Mouse (Mus musculus) hindlimb bud, embryonic 11.5 days (tissue): ENCODE data around the gene Yy1.

Source experiments
- DNase-seq: peaks from one replicate; pipeline ENCODE4 v3.0.0-alpha.2; 2012; ENCODE audit warnings: low read depth, low spot score; ENCODE audit errors: extremely low spot score

Yy1 gene

DNA sequence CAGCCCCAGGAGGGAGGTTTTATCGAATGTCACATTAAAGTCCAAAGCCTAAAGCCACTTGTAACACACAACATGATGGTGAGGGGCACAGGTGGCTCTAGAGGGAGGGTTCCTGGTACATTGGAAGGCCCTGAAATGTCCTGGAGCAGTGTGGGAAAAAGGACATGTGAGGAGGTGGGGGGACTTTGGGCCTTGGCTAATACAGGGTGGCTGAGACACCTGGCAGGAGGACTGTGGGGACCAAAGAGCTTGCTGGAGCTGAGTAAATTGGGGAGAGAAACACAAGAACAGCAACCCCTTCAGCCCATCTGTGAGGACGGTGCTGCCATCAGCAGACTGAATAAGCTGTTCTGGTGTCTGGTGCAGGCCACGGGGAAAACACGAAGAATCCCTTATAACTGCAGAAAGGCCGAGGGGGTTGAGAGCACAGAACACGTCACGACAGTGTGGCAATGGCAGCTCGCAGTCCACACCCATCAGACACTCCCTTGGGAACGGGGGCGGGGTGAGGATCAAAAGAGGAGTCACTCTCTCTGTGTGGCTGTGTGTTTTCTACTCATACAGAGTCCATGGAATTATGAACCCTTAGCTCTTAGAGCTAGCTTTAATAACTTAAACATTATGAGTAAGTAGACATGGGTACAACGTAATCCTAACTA, 24.4 kb upstream of the Yy1 start:
- no peak for DNase-seq

GRCm38 (mm10) chr12:108780108-108780877, 12.5 kb upstream of the Yy1 start:
- no peak for DNase-seq

DNA sequence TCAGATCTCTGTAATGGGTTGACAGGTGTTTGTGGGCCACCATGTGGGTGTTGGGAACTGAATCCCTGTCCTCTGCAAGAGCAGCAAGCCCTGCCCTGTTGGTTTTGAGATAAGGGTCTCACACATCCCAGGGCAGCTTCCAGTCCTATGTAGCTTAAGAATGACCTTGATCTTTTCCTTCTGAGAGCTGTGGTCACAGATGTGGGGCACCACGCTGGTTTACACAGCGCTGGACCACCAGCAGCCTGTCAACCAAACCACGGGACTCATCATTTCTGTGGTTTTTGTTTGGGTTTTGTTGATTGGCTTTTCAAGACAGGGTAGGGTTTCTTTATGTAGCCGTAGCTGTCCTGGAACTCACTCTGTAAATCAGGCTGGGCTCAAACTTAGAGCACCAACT, 7.6 kb upstream of the Yy1 start:
- DNase-seq, result no peak

- no peak for DNase-seq
Observed at GRCm38 (mm10) chr12:108787329-108787728, 5.4 kb upstream of the Yy1 start.

GRCm38 (mm10) chr12:108792152-108792545, 624 bp upstream of the Yy1 start:
- DNase-seq, result no peak

DNA sequence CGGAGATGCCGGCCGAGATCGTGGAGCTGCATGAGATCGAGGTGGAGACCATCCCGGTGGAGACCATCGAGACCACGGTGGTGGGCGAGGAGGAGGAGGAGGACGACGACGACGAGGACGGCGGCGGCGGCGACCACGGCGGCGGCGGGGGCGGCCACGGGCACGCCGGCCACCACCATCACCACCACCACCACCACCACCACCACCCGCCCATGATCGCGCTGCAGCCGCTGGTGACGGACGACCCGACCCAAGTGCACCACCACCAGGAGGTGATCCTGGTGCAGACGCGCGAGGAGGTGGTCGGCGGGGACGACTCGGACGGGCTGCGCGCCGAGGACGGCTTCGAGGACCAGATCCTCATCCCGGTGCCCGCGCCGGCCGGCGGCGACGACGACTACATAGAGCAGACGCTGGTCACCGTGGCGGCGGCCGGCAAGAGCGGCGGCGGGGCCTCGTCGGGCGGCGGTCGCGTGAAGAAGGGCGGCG, 724 bp downstream of the Yy1 start:
- DNase-seq, result no peak

GRCm38 (mm10) chr12:108794078-108794711, 1.4 kb downstream of the Yy1 start:
- DNase-seq, result no peak

- DNase-seq, result no peak
Observed at GRCm38 (mm10) chr12:108794979-108795537, 2.3 kb downstream of the Yy1 start.

DNA sequence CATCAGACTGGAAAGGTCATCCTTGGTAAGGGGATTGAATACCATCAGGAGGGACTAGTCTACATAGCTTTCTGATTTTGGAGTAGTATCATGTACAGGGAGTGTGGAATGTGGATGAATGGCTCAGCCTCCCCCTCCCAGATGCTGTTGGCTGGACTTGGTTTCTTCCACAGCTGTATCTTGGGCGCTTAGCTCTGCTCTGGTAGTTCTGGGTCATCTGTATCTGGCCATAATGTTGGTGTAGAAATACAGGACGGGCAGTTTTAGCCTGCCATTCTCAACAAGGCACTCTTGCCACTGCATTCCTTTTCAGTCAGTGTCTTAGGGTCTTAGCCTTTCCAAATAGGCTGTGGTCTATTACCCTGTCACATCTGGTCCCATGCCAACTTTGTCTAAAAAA, 8.8 kb downstream of the Yy1 start:
- no peak for DNase-seq

GRCm38 (mm10) chr12:108804388-108804787, 11.6 kb downstream of the Yy1 start:
- no peak for DNase-seq

DNA sequence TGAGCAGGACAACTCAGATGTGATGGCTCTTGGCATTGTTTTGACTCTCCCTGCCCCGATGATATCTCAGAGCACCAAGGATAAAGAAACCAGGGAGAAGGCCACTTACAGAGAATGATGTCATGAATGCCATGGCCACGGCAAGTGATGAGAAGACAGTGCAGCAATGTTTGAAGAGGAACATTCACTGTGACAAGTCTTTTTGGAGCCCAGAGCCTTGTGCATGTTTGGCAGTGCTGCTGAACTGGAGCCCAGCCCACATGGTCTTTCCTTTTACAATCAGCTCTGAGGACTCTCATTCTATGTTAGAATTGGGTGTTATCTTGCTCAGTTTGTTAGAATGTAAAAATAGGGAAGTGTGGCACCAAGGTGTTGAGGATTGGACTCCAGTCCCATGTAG, 15.7 kb downstream of the Yy1 start:
- DNase-seq, result no peak

- DNase-seq, result no peak
Observed at GRCm38 (mm10) chr12:108809771-108810170, 17.0 kb downstream of the Yy1 start.

DNA sequence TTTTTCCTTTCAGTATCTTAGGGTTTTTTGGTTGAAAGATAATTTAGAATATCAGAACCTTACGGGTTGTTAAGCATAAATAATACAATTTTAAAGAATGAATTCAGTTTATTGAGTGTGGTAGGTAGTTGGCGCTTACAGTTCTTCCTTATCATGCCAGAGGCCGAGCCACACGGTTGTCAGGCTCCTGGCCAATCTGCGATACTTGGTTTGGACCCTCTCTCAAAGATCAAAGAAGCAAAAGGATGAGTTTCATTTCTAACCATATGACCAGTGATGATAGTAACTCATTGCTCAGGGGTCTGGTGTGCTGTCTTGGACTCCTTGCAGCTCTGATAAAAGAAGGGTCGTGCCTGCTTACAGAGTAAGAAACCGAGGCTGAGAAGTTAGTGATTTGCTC, 17.5 kb downstream of the Yy1 start:
- DNase-seq, result no peak

DNA sequence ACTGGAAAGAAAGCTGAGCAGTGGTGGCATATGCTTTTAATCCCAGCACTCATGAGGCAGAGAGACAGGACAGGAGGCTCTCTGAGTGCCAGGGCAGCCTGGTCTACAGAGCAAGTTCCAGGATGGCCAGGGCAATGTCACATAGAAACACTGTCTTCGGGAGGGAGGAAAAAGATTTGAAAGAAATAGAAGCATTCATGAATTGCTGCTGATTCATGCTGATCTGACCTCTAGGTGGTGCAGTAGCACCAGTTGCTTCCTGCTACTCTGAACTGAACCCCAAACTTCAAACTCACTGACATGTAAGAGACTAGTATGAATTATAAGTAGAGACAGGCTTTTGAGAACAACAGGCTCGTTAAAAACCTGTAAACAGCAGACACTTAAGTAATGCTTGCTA, 18.4 kb downstream of the Yy1 start:
- no peak for DNase-seq

DNA sequence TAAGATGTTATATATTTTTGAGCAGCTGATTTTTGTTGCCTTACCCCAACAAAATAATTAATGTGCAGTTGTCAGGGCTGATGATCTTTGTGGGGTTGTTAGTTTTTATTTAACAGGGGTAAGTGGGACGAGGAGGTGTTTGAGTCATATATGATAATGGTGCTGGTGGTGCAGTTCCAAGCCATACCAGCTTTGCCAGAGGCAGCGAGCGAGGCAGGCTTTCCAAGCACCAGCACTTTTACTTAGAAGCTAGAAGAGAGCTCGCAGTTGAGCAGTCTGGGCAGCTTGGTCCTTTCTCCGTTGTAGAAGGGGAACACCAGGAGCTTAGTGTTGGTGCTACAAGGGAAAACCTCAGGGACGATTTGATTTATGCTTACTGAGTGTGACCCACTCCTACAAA, 19.7 kb downstream of the Yy1 start:
- DNase-seq, result no peak

- DNase-seq, result no peak
Observed at GRCm38 (mm10) chr12:108814470-108814869, 21.7 kb downstream of the Yy1 start.

- DNase-seq, result no peak
Observed at GRCm38 (mm10) chr12:108816569-108816968, 23.8 kb downstream of the Yy1 start.

DNA sequence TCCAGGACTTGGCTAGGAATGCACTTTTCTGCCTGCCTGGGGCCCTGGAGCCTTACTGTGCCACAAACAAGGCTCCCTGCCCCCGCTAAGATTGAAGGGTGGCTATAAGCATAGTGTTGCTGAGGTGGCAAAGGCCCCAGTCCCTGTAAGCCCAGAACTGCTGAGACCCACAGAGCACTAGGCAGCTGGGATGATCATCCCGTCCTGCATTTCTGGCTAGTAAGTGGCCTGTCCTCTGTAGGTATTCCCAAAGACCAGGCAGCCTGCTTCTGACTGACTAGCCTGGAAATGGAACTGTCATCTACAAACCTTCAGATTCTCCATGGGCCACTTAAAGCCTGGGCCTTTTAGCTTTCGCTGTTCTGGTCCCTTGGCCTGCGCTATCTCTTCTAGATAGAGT, 27.7 kb downstream of the Yy1 start:
- no peak for DNase-seq

DNA sequence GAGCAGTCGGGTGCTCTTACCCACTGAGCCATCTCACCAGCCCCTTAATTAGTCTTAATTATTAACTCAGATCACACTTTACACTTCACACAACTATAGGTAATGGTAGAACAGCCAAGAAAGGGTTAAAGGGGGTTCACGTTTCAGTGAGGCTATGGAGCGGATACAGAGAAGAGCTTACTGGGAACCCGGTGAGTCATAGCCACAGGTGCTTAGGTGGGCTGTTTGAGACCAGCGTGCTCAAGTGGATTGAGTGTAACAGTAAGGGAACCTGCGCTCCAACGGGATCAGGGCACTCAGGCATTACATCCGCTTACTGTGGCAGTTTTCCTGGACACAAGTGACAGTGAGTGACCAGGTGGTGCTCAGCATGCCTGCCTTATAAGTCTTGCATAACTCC, 30.3 kb downstream of the Yy1 start:
- DNase-seq, result no peak

DNA sequence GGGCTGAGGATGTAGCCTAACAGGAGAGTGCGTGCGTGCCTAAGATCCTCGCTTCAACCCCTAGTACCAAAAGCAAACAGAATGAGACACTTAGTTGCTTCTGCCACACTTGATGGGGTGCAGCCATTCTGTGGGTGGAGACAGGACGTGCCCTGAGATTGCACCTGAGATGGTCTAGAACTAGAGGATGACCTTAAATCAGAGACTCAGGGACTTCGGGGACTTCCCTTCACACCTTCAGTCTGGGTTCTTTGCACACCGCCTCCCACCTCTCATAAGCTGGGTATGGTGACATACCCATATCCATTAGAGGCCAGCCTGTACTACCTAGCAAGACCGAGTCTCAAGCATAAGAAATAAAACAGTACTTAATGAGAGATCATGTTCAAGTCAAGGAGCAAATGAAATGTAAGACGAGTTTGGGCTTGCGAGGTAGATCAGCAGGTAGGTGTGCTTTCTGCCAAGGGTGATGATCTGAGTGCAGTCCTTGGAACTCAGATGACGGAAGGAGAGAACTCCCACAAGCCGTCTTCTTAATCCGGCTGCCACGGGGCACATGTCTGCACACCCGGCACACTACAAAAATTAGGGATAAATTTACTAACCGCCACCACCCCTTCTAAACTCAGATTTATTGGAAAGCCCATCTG, 31.6 kb downstream of the Yy1 start:
- no peak for DNase-seq

- no peak for DNase-seq
Observed at GRCm38 (mm10) chr12:108825561-108826224, 32.9 kb downstream of the Yy1 start.
